Mouse (Mus musculus) neural tube, embryonic 11.5 days (tissue): ENCODE results near the gene Cradd. TPM values are rescaled to one million over a fixed set of nuclear protein-coding genes. Genes with fewer than 3 reads are reported as not detected.

Experiments
- ATAC-seq: fragments of 200-750 bp; cut with Nextera tagmentation; 2 replicates; pipeline ENCODE4 v1.8.0; 2017; ENCODE audit warnings: moderate number of reproducible peaks, mild to moderate bottlenecking, moderate TSS enrichment, moderate library complexity; ENCODE audit not compliant: insufficient read depth, low FRiP score, low TSS enrichment
- DNase-seq: peaks from one replicate; pipeline ENCODE4 v3.0.0-alpha.2; 2015; ENCODE audit warnings: low spot score
- H3K27ac ChIP-seq: fragments of 300-500 bp; sonication (generic); 2 replicates; pipeline ENCODE4 v1.5.1; 2014; ENCODE audit warnings: low read depth, mild to moderate bottlenecking, low read length
- H3K27me3 ChIP-seq: fragments of 300-500 bp; sonication (generic); 2 replicates; pipeline ENCODE4 v1.6.1; 2014; ENCODE audit warnings: mild to moderate bottlenecking, low read length, mixed read lengths; ENCODE audit not compliant: control insufficient read depth, insufficient read depth
- H3K36me3 ChIP-seq: fragments of 300-500 bp; sonication (generic); 2 replicates; pipeline ENCODE4 v1.6.1; 2014; ENCODE audit warnings: mild to moderate bottlenecking, low read length, moderate library complexity, mixed read lengths; ENCODE audit not compliant: control insufficient read depth, insufficient read depth
- H3K4me1 ChIP-seq: fragments of 300-500 bp; sonication (generic); 2 replicates; pipeline ENCODE4 v1.6.1; 2014; ENCODE audit warnings: low read length, mixed read lengths; ENCODE audit not compliant: control insufficient read depth, insufficient read depth
- H3K4me2 ChIP-seq: fragments of 300-500 bp; sonication (generic); 2 replicates; pipeline ENCODE4 v1.6.1; 2014; ENCODE audit warnings: low read depth, mild to moderate bottlenecking, moderate library complexity
- H3K4me3 ChIP-seq: fragments of 300-500 bp; sonication (generic); 2 replicates; pipeline ENCODE4 v1.5.1; 2014; ENCODE audit warnings: low read depth, low read length
- H3K9ac ChIP-seq: fragments of 300-500 bp; sonication (generic); 2 replicates; pipeline ENCODE4 v1.6.1; 2014; ENCODE audit warnings: mild to moderate bottlenecking, low read length
- H3K9me3 ChIP-seq: fragments of 300-500 bp; sonication (generic); 2 replicates; pipeline ENCODE4 v1.6.1; 2016; ENCODE audit warnings: low read length; ENCODE audit not compliant: control insufficient read depth
- WGBS: fragments of 180-500 bp; shearing (Covaris S2); extraction: QIAGEN DNeasy Blood & Tissue Kit; methylation state at CpG from one replicate; pipeline ENCODE4 v1.1.7; 2014; 5-methylcytosine and 5-hydroxymethylcytosine counted together
- polyA plus RNA-seq: library from polyadenylated mRNA; unstranded; fragments of >200 nt; fragmentation: Nextera tagmentation; extraction: Ambion mirVana; gene quantifications from 2 replicates; pipeline ENCODE4 v1.2.1, GENCODE M21; 2014

Cradd gene
- polyA plus RNA-seq, 1 experiment from 2014 or later, result 12.5 TPM

GRCm38 (mm10) chr10:95361260-95361841 lies 37.4 kb upstream of the Cradd start:
- H3K9me3 ChIP-seq, result no peaks in the 10 kb centered on the region
- H3K4me3 ChIP-seq, result no peak overlapping the region
- H3K4me2 ChIP-seq, result no peak overlapping the region
- 0 out of 2 replicates have a peak, but pooled peaks cover 3% of the 10 kb centered on the region for H3K4me1 ChIP-seq
- ATAC-seq, result no peak
- H3K27ac ChIP-seq, result no peak overlapping the region
- H3K9ac ChIP-seq, result no peak overlapping the region
- no peak for DNase-seq
- H3K27me3 ChIP-seq, result no peaks in the 10 kb centered on the region
- H3K36me3 ChIP-seq, result no peaks in the 10 kb centered on the region
- WGBS, result 92% methylated on average over 12 of the region's 12 CpGs

- Histone ChIP-seq H3K9ac (no peak overlapping the region), H3K9me3 (no peaks in the 10 kb centered on the region), H3K27me3 (no peaks in the 10 kb centered on the region), H3K27ac (no peak overlapping the region), H3K4me3 (no peak overlapping the region), H3K4me1 (0 out of 2 replicates have a peak, but pooled peaks cover 3% of the 10 kb centered on the region), H3K36me3 (no peaks in the 10 kb centered on the region), H3K4me2 (no peak overlapping the region)
- no peak for ATAC-seq
- 82% methylated on average over 5 of the region's 5 CpGs for WGBS
- DNase-seq, result no peak
Observed at GRCm38 (mm10) chr10:95360048-95360447, 36.1 kb upstream of the Cradd start.

- Histone ChIP-seq H3K4me1 (0 out of 2 replicates have a peak, but pooled peaks cover 3% of the 10 kb centered on the region), H3K4me2 (no peak overlapping the region), H3K27ac (no peak overlapping the region), H3K27me3 (no peaks in the 10 kb centered on the region), H3K9me3 (no peaks in the 10 kb centered on the region), H3K36me3 (no peaks in the 10 kb centered on the region), H3K4me3 (no peak overlapping the region), H3K9ac (no peak overlapping the region)
- 78% methylated on average over 3 of the region's 3 CpGs for WGBS
- ATAC-seq, result no peak
- DNase-seq, result no peak
Observed at GRCm38 (mm10) chr10:95357721-95358120, 33.8 kb upstream of the Cradd start.

- DNase-seq (no peak), ATAC-seq (no peak)
- H3K4me1 ChIP-seq, result no peaks in the 10 kb centered on the region
- no peak overlapping the region for H3K4me3 ChIP-seq
- no peak overlapping the region for H3K9ac ChIP-seq
- H3K4me2 ChIP-seq, result no peak overlapping the region
- H3K36me3 ChIP-seq, result no peaks in the 10 kb centered on the region
- 80% methylated on average over 7 of the region's 7 CpGs for WGBS
- no peak overlapping the region for H3K27ac ChIP-seq
- H3K9me3 ChIP-seq, result no peaks in the 10 kb centered on the region
- H3K27me3 ChIP-seq, result no peaks in the 10 kb centered on the region
Observed at GRCm38 (mm10) chr10:95356711-95357110, 32.8 kb upstream of the Cradd start.

GRCm38 (mm10) chr10:95355678-95356268 lies 31.8 kb upstream of the Cradd start:
- ATAC-seq, result no peak
- 38% methylated on average over 6 of the region's 6 CpGs for WGBS
- no peak overlapping the region for H3K9ac ChIP-seq
- DNase-seq, result peak; percentile 53
- H3K9me3 ChIP-seq, result no peaks in the 10 kb centered on the region
- H3K36me3 ChIP-seq, result no peaks in the 10 kb centered on the region
- no peaks in the 10 kb centered on the region for H3K4me1 ChIP-seq
- no peaks in the 10 kb centered on the region for H3K27me3 ChIP-seq
- no peak overlapping the region for H3K27ac ChIP-seq
- no peak overlapping the region for H3K4me2 ChIP-seq
- no peak overlapping the region for H3K4me3 ChIP-seq

- Histone ChIP-seq H3K9ac (no peak overlapping the region), H3K27me3 (no peaks in the 10 kb centered on the region), H3K27ac (no peak overlapping the region), H3K4me3 (no peak overlapping the region), H3K9me3 (no peaks in the 10 kb centered on the region), H3K4me2 (no peak overlapping the region), H3K4me1 (no peaks in the 10 kb centered on the region), H3K36me3 (no peaks in the 10 kb centered on the region)
- DNase-seq (no peak), ATAC-seq (no peak)
Observed at GRCm38 (mm10) chr10:95354673-95355072, 30.7 kb upstream of the Cradd start.

DNA sequence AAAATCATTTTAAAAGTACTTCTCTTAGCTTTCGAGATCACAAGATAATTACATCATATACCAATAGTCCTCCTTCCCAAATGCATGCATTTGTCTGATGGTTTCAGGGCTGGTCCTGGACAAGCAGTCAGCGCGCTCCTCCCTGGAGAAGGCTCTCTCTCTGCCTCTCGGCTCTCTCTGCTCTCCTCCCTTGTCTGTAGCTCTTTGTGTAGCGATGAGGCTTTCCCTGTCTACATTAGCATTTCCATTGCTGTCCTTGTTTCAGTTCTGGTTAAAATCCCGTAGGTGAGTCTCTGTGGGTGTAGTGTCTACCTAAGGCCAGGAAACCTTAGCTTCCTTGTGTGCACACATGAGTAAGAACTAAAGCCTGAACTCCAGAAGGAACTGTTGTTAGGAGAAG lies 30.1 kb upstream of the Cradd start:
- ATAC-seq, result no peak

DNA sequence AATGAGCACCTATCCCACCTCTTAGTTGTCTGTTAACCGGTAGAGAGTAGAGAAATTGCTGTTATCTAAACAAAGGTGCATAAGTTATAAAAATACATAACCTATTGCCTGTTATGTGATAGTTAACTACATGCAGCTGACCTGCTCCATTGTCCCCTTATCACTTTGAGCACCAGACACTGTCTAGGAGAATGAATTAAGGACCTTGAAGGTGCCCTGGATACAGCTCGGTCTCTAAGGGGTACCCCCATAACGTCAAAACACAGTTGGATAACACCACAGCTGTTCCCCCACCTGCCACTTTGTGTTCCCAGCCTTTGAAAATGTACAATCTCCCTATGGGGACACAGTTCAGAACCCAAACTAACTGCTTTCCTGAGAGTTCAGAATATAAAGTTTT lies 24.5 kb upstream of the Cradd start:
- no peak overlapping the region for H3K27ac ChIP-seq

More for the DNA sequence above, 30.1 kb upstream of the Cradd start:
- no peaks in the 10 kb centered on the region for H3K27me3 ChIP-seq
- H3K9me3 ChIP-seq, result no peaks in the 10 kb centered on the region
- 81% methylated on average over 6 of the region's 6 CpGs for whole genome bisulfite sequencing
- H3K36me3 ChIP-seq, result no peaks in the 10 kb centered on the region
- no peak overlapping the region for H3K4me3 ChIP-seq
- H3K4me2 ChIP-seq, result no peak overlapping the region
- DNase-seq, result no peak
- H3K4me1 ChIP-seq, result no peaks in the 10 kb centered on the region
- no peak overlapping the region for H3K27ac ChIP-seq
- no peak overlapping the region; the same call in 1 of the 2 replicates for H3K9ac ChIP-seq

DNA sequence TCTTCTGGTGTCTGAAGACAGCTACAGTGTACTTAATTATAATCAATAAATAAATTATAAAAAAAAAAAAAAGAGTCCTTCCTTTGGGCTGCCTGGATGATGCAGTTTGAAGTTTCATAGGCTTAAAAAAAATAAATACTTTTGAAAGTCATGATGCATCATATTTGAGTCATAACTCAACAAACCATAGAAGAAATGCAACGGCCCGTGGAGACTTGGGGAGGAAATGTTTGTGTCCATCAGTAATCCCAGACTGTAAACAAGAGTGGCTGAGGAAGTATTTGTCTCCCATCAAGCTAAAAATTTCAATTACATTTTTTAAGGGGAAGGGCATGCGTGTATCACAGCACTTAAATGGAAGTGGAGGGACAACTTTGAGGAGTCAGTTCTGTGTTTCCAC lies 23.8 kb upstream of the Cradd start:
- H3K9ac ChIP-seq, result no peak overlapping the region

More for the DNA sequence above, 24.5 kb upstream of the Cradd start:
- Histone ChIP-seq H3K9ac (no peak overlapping the region), H3K36me3 (no peaks in the 10 kb centered on the region), H3K4me2 (no peak overlapping the region), H3K4me3 (no peak overlapping the region), H3K27me3 (no peaks in the 10 kb centered on the region), H3K4me1 (no peaks in the 10 kb centered on the region), H3K9me3 (no peaks in the 10 kb centered on the region)
- DNase-seq, result no peak
- ATAC-seq, result no peak
- 83% methylated on average over 3 of the region's 3 CpGs for WGBS

More for the DNA sequence above, 23.8 kb upstream of the Cradd start:
- H3K27ac ChIP-seq, result no peak overlapping the region
- no peak overlapping the region for H3K4me3 ChIP-seq
- ATAC-seq (no peak), DNase-seq (no peak)
- no peaks in the 10 kb centered on the region for H3K27me3 ChIP-seq
- H3K36me3 ChIP-seq, result no peaks in the 10 kb centered on the region
- no peaks in the 10 kb centered on the region for H3K9me3 ChIP-seq
- 92% methylated on average over 3 of the region's 3 CpGs for WGBS
- no peak overlapping the region for H3K4me2 ChIP-seq
- no peaks in the 10 kb centered on the region for H3K4me1 ChIP-seq
